Mouse (Mus musculus) midbrain, postnatal 0 days (tissue): ENCODE results near the gene Gm32742. TPM values are rescaled to one million over a fixed set of nuclear protein-coding genes. Genes with fewer than 3 reads are reported as not detected.
A peak's percentile ranks its signal among the peaks of the same experiment; 100 is the strongest.

Source experiments
- ATAC-seq: fragments of 200-750 bp; cut with Nextera tagmentation; 2 replicates; pipeline ENCODE4 v1.8.0; 2017; ENCODE audit warnings: moderate number of reproducible peaks, mild to moderate bottlenecking, moderate TSS enrichment, moderate library complexity; ENCODE audit not compliant: low FRiP score
- DNase-seq: peaks from one replicate; pipeline ENCODE4 v3.0.0-alpha.2; 2015; ENCODE audit warnings: low spot score
- H3K27ac ChIP-seq: fragments of 300-500 bp; sonication (generic); 2 replicates; pipeline ENCODE4 v1.5.1; 2014; ENCODE audit warnings: low read depth, mild to moderate bottlenecking, low read length, mixed read lengths
- H3K27me3 ChIP-seq: fragments of 300-500 bp; sonication (generic); 2 replicates; pipeline ENCODE4 v1.6.1; 2014; ENCODE audit warnings: low read length, control low read depth, mixed read lengths; ENCODE audit not compliant: insufficient read depth
- H3K36me3 ChIP-seq: fragments of 300-500 bp; sonication (generic); 2 replicates; pipeline ENCODE4 v1.6.1; 2014; ENCODE audit warnings: low read length, control low read depth, mixed read lengths; ENCODE audit not compliant: insufficient read depth
- H3K4me1 ChIP-seq: fragments of 300-500 bp; sonication (generic); 2 replicates; pipeline ENCODE4 v1.6.1; 2014; ENCODE audit warnings: mild to moderate bottlenecking, control low read depth, antibody characterized with exemption, low read length, mixed read lengths; ENCODE audit not compliant: insufficient read depth
- H3K4me2 ChIP-seq: fragments of 300-500 bp; sonication (generic); 2 replicates; pipeline ENCODE4 v1.6.1; 2014; ENCODE audit warnings: low read depth, mild to moderate bottlenecking, low read length, mixed read lengths; ENCODE audit not compliant: poor library complexity, severe bottlenecking
- H3K4me3 ChIP-seq: fragments of 300-500 bp; sonication (generic); 2 replicates; pipeline ENCODE4 v1.5.1; 2014; ENCODE audit warnings: low read depth, mild to moderate bottlenecking, low read length, moderate library complexity
- H3K9ac ChIP-seq: fragments of 300-500 bp; sonication (generic); replicated peaks from 2 replicates; pipeline ENCODE4 v1.6.1; 2014; ENCODE audit warnings: mild to moderate bottlenecking, low read length, moderate library complexity, mixed read lengths; ENCODE audit not compliant: poor library complexity, severe bottlenecking
- H3K9me3 ChIP-seq: fragments of 300-500 bp; sonication (generic); 2 replicates; pipeline ENCODE4 v1.6.1; 2016; ENCODE audit warnings: low read length, control low read depth
- CTCF ChIP-seq: IDR thresholded peaks from 2 replicates; pipeline ENCODE4 v1.5.1; 2016; ENCODE audit warnings: antibody characterized with exemption, mild to moderate bottlenecking
- WGBS: fragments of 180-500 bp; shearing (Covaris S2); extraction: QIAGEN DNeasy Blood & Tissue Kit; methylation state at CpG from one replicate; pipeline ENCODE4 v1.1.7; 2014; 5-methylcytosine and 5-hydroxymethylcytosine counted together
- polyA plus RNA-seq: library from polyadenylated mRNA; unstranded; fragments of >200 nt; fragmentation: Nextera tagmentation; extraction: Ambion mirVana; gene quantifications from 2 replicates; pipeline ENCODE4 v1.2.1, GENCODE M21; 2015
- total RNA-seq: library from RNA; depleted of rRNA; stranded (reverse); fragments of >200 nt; gene quantifications from 2 replicates; pipeline ENCODE4 v1.2.3, GENCODE M21; 2014; rRNA removed

The Gm32742 gene
- total RNA-seq: not detected in 2 replicates
- not detected in 2 replicates for polyA plus RNA-seq

DNA sequence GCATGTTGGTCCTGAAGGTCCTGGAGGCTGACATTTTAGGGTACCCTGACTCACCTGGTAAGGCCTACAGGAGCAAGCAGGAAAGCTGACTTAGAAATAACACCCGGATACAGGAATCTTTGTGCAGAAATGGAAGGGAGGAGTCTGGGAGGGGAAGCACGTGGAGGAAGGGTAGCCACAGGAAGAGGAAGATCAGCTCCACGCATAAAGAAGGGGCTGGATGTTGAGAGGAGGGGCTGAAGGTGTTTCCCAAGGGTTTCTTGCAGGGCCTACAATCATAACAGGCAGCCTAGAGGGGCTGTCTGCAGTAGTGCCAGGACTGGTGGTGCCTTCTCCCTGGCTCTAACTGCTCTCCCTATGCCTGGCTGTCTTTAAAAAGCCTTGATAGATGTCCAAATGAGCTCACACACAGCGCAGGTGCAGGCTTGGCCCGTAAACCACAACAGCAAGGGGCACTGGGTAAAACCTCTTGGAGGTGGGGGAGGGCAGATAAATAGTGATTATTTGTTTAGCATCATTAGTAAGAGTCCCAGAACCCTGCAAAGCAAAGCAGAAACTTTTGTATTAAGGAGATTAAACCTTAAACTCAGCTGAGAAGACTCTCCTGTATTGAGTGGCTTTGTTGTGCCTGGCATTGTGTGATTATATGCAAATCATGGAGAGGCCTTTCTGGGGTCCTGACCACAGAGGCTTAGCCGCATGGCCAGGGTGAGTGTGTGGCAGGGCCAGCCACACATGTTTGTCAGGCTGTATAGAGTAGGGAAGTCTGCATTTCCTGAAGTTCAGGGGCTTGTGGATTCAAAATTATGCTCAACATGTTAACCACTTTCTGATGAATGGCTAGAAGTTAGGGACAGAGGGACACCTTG is at the start of gene Gm32742:
Gene Gm32742 (minus strand): TSS at position 206 of the 869 bp plus-strand sequence.
- no peaks in the 10 kb centered on the region for H3K27me3 ChIP-seq
- H3K9me3 ChIP-seq: no peaks in the 10 kb centered on the region
- 55% methylated on average over 6 of the region's 6 CpGs for WGBS
- no peak for ATAC-seq
- no peak within 1 kb of the TSS for H3K4me2 ChIP-seq
- H3K9ac ChIP-seq: no peak within 1 kb of the TSS
- no peak within 1 kb of the TSS for H3K27ac ChIP-seq
- peak; percentile 30 for DNase-seq
- no peak for TF ChIP-seq CTCF
- no peaks in the 10 kb centered on the region for H3K36me3 ChIP-seq
- no peak within 1 kb of the TSS for H3K4me3 ChIP-seq
- no peaks in the 10 kb centered on the region for H3K4me1 ChIP-seq

DNA sequence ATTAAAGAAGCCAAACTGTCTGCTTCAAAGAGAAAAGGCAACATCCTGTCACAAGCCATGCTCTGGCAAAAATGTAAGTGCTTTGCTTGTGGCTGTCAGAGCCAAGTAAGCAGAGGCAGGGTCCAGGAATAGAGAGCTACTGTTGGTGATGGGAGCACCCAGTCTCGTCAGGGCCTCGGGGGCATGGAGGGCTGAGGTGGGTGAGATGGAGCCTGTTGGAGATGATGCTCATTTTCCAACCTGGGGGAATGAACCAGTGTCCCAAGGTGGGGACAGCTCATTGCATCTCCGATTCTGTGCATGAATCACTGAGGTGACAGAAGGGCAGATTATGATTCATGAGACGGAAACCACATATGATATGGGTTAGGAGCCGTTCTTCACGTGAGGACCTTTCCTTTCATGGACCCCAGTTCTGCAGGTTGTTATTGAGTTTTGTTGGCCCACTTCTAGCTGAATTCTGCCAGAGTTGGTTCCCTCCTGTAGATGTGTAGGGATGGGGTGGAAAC is 48.5 kb upstream of the Gm32742 start:
- DNase-seq: no peak
- Histone ChIP-seq H3K9me3 (no peaks in the 10 kb centered on the region), H3K27ac (no peak overlapping the region), H3K4me2 (no peak overlapping the region), H3K4me3 (no peak overlapping the region), H3K36me3 (no peaks in the 10 kb centered on the region), H3K27me3 (no peaks in the 10 kb centered on the region), H3K9ac (no peak overlapping the region), H3K4me1 (no peaks in the 10 kb centered on the region)
- ATAC-seq: no peak
- WGBS: 88% methylated on average over 6 of the region's 6 CpGs
- no peak for TF ChIP-seq CTCF

GRCm38 (mm10) chr9:51213023-51213728 is 47.9 kb upstream of the Gm32742 start, which contains the start of gene Pou2af1:
Pou2af1 (plus strand) TSS chr9:51213708.
- Histone ChIP-seq H3K9me3 (no peaks in the 10 kb centered on the region), H3K9ac (no peak within 1 kb of the TSS), H3K4me1 (no peaks in the 10 kb centered on the region), H3K4me3 (no peak within 1 kb of the TSS), H3K36me3 (no peaks in the 10 kb centered on the region), H3K4me2 (no peak within 1 kb of the TSS), H3K27ac (no peak within 1 kb of the TSS), H3K27me3 (no peaks in the 10 kb centered on the region)
- no peak for TF ChIP-seq CTCF
- whole genome bisulfite sequencing: 83% methylated on average over 20 of the region's 20 CpGs
- DNase-seq (no peak), ATAC-seq (no peak)

DNA sequence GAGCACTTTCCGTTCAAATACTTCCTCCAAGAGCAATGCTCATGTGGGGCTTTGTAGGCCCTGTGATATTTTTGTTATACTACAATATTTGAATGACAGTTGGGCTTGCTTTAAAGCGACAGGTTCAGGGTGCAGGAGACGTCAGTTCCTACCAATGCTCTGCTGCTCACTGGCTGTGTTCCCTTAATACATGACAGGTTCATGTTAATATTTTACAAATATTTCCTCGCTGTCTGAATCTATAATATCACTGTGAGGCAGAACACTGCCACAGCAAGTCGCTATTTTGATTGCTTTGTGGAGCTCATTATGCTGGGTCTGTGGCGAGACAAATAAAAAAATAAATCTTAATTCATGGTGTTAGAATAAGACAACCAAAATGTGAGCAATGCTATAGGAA is 45.9 kb upstream of the Gm32742 start:
- Histone ChIP-seq H3K4me2 (no peak overlapping the region; the same call in 1 of the 2 replicates), H3K27me3 (no peaks in the 10 kb centered on the region), H3K9me3 (no peaks in the 10 kb centered on the region), H3K36me3 (no peaks in the 10 kb centered on the region), H3K27ac (no peak overlapping the region), H3K9ac (no peak overlapping the region), H3K4me3 (no peak overlapping the region), H3K4me1 (no peaks in the 10 kb centered on the region)
- no peak for DNase-seq
- 64% methylated on average over 6 of the region's 6 CpGs for WGBS
- no peak for TF ChIP-seq CTCF
- ATAC-seq: no peak

- Histone ChIP-seq H3K9ac (no peak overlapping the region), H3K27ac (no peak overlapping the region), H3K27me3 (no peaks in the 10 kb centered on the region), H3K4me3 (no peak overlapping the region), H3K36me3 (no peaks in the 10 kb centered on the region), H3K9me3 (no peaks in the 10 kb centered on the region), H3K4me2 (no peak overlapping the region), H3K4me1 (no peaks in the 10 kb centered on the region)
- TF ChIP-seq CTCF: no peak
- DNase-seq (no peak), ATAC-seq (no peak)
- 85% methylated on average over 2 of the region's 2 CpGs for WGBS
These were observed 43.6 kb upstream of the Gm32742 start for GRCm38 (mm10) chr9:51208974-51209332.

- TF ChIP-seq CTCF: no peak
- H3K4me1 ChIP-seq: no peaks in the 10 kb centered on the region
- H3K27ac ChIP-seq: no peak overlapping the region
- H3K4me2 ChIP-seq: no peak overlapping the region
- no peak overlapping the region for H3K9ac ChIP-seq
- no peaks in the 10 kb centered on the region for H3K36me3 ChIP-seq
- WGBS: 71% methylated on average over 4 of the region's 4 CpGs
- H3K4me3 ChIP-seq: no peak overlapping the region
- DNase-seq: no peak
- no peaks in the 10 kb centered on the region for H3K9me3 ChIP-seq
- no peaks in the 10 kb centered on the region for H3K27me3 ChIP-seq
- ATAC-seq: no peak
These were observed 29.5 kb upstream of the Gm32742 start for GRCm38 (mm10) chr9:51194790-51195189.
